Mouse (Mus musculus): ENCODE measurements around the gene Chchd1.

DNA sequence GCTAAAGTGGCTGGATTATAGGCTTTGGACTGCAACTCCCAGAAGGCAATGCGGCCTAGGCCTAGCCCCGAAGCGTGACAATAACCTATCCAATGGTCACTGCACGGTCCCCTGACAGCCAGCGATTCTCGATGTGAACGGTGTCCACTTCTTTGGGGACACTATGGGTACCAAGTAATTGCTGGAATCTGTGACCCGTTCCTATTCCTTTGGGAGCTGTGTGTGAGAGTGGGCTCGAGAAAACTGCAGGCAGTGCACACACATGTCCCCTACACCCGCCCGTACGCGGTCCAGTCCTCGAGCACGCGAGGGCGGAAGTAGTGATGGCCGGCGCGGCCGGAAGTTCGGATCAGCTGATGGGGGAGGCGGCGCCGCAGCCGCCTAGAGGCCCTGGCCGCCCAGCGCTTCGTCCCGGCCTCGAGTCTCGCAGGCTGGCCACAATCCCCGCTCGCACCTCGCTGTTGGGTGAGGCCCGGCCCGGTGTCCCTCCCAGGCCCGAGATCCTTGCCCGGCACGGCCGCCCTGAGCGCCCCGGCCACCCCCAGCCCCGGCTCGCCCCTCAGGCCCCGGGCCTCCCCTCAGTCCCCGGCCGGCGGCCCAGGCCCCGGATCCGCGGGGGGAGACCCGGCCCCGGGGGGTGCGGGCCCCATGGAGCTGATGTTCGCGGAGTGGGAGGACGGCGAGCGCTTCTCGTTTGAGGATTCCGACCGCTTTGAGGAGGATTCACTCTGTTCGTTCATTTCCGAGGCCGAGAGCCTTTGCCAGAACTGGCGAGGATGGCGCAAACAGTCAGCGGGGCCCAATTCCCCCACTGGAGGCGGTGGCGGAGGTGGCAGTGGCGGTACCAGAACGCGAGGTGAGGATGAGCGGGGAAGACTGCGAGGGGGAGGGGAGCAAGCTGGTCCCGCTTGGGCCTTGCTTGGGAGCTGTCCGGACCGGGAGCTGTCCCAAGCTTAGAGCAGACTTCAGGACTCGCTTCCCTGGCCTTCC lies 4.7 kb downstream of the Chchd1 start, which contains the start of gene Zswim8:
- TF ChIP-seq E2F4 (IDR thresholded peaks at IDR 0.05; ENCODE audit: insufficient replicate concordance, low read depth, low read length) (no peak), HCFC1 (IDR thresholded peaks at IDR 0.05; ENCODE audit: low read depth, low read length) (peak; percentile 90), UBTF (IDR thresholded peaks at IDR 0.05; ENCODE audit: low read depth, low read length) (0 out of 2 replicates have a peak, but pooled peaks have one; percentile 48), MAX (IDR thresholded peaks at IDR 0.05; ENCODE audit: low read length) (peak; percentile 78; the same call in 1 of the 2 replicates), CTCF (conservative IDR thresholded peaks at IDR 0.05 in 1 of 2, IDR thresholded peaks at IDR 0.05 in 1 of 2; ENCODE audit: low read depth in 2 of 2, low read length in 2 of 2) (no peak), ETS1 (conservative IDR thresholded peaks at IDR 0.05; ENCODE audit: low read depth, low read length) (peak; percentile 57), POLR2A (IDR thresholded peaks at IDR 0.05; ENCODE audit: low read depth, low read length) (peak; percentile 79), POLR2AphosphoS2 (IDR thresholded peaks at IDR 0.05; ENCODE audit: low read depth, low read length) (no peak)
